In the genomic region with DNA sequence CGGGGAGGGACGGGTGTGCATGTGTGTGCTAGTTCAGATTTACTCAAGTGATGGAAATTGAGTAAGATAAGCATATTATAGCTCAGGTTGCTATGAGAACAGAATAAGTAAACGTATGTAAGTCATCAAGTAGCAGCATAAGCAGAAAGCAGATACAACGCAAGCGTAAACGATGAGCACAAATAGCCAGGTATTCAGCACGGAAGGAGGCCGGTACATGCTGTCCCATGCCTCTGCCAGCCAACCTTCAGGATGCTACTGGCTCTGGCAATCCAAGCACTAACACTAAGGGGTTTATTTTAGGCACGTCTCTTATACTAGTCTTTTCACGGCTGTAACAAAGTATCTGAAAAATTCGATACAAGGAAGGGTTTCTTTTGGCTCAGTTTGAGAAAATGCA, we compare ENCODE assay signal across 12 mouse cellular contexts.
"Had no signal": no experiment of that assay in that cellular context is flagged by ENCODE, and none has a peak within 500 bp of the region (broad histone marks: within the 10 kb centered on the region; RNA-seq: fewer than 3 reads in every experiment).

No protein-coding gene starts in this region.

- H3K9me3 ChIP-seq: limb, embryonic 10.5 days; liver, embryonic 15.5 days; midbrain, embryonic 13.5 days; stomach, embryonic 15.5 days had no signal

- H3K4me3 ChIP-seq: left cerebral cortex, adult 2 months; limb, embryonic 10.5 days; liver, embryonic 15.5 days; midbrain, embryonic 13.5 days; stomach, embryonic 15.5 days had no signal

- DNase-seq: kidney, postnatal 25 days; lung, adult 2 months; lung, postnatal 36 days; right cerebral cortex, postnatal 14 days; thymus, postnatal 4 days had no signal

- H3K27me3 ChIP-seq: midbrain, embryonic 13.5 days; stomach, embryonic 15.5 days had no signal

- H3K4me1 ChIP-seq: limb, embryonic 10.5 days; liver, embryonic 15.5 days; midbrain, embryonic 13.5 days; stomach, embryonic 15.5 days had no signal

- H3K36me3 ChIP-seq: limb, embryonic 10.5 days; liver, embryonic 15.5 days; midbrain, embryonic 13.5 days; stomach, embryonic 15.5 days had no signal

- H3K9ac ChIP-seq: liver, embryonic 15.5 days; midbrain, embryonic 13.5 days; stomach, embryonic 15.5 days had no signal

- H3K27ac ChIP-seq: left cerebral cortex, adult 2 months; limb, embryonic 10.5 days; liver, embryonic 15.5 days; midbrain, embryonic 13.5 days; stomach, embryonic 15.5 days had no signal

- ATAC-seq: lung, postnatal 0 days; midbrain, embryonic 13.5 days had no signal

- H3K4me2 ChIP-seq: liver, embryonic 11.5 days; liver, embryonic 15.5 days; midbrain, embryonic 13.5 days; stomach, embryonic 15.5 days had no signal
